Mouse (Mus musculus): ENCODE measurements around the gene Mamdc4.

The Mamdc4 gene

GRCm38 (mm10) chr2:25574579-25575431 is at the start of gene Mamdc4, which contains the start of gene Phpt1:
TSS of gene Mamdc4 (minus strand) at chr2:25574845.
TSS of gene Phpt1 (minus strand) at chr2:25575224.
- peak; percentile 94 for DNase-seq (ENCODE audit: extremely low read depth, insufficient read length, low spot score)

GRCm38 (mm10) chr2:25621229-25622200 is 46.9 kb upstream of the Mamdc4 start, which contains the start of gene Tmem141:
TSS of gene Tmem141 (minus strand) at chr2:25622005.
- peak; percentile 92 for DNase-seq (ENCODE audit: extremely low read depth, insufficient read length, low spot score)

GRCm38 (mm10) chr2:25620852-25621228 is 46.2 kb upstream of the Mamdc4 start:
- no peak for DNase-seq (ENCODE audit: extremely low read depth, insufficient read length, low spot score)

- no peak for DNase-seq (ENCODE audit: extremely low read depth, insufficient read length, low spot score)
Measured at GRCm38 (mm10) chr2:25620386-25620785, 45.7 kb upstream of the Mamdc4 start.

GRCm38 (mm10) chr2:25617578-25617977 is 42.9 kb upstream of the Mamdc4 start, which contains the start of gene Ccdc183:
TSS of gene Ccdc183 (minus strand) at chr2:25617678.
- DNase-seq (ENCODE audit: extremely low read depth, insufficient read length, low spot score): no peak

- no peak for DNase-seq (ENCODE audit: extremely low read depth, insufficient read length, low spot score)
Measured at GRCm38 (mm10) chr2:25616398-25616797, 41.8 kb upstream of the Mamdc4 start.

- no peak for DNase-seq (ENCODE audit: extremely low read depth, insufficient read length, low spot score)
Measured at GRCm38 (mm10) chr2:25608671-25609070, 34.0 kb upstream of the Mamdc4 start.

- DNase-seq (ENCODE audit: extremely low read depth, insufficient read length, low spot score): peak; percentile 85
Measured at GRCm38 (mm10) chr2:25607761-25608622, 33.3 kb upstream of the Mamdc4 start, which contains the start of gene Rabl6. TSS of gene Rabl6 (minus strand) at chr2:25608521.

- no peak for DNase-seq (ENCODE audit: extremely low read depth, insufficient read length, low spot score)
Measured at GRCm38 (mm10) chr2:25602526-25602925, 27.9 kb upstream of the Mamdc4 start.

GRCm38 (mm10) chr2:25600037-25600436 is 25.4 kb upstream of the Mamdc4 start:
- no peak for DNase-seq (ENCODE audit: extremely low read depth, insufficient read length, low spot score)

- no peak for DNase-seq (ENCODE audit: extremely low read depth, insufficient read length, low spot score)
Measured at GRCm38 (mm10) chr2:25598749-25599148, 24.1 kb upstream of the Mamdc4 start.

- no peak for DNase-seq (ENCODE audit: extremely low read depth, insufficient read length, low spot score)
Measured at GRCm38 (mm10) chr2:25596765-25597510, 22.3 kb upstream of the Mamdc4 start.

GRCm38 (mm10) chr2:25591863-25592262 is 17.2 kb upstream of the Mamdc4 start:
- no peak for DNase-seq (ENCODE audit: extremely low read depth, insufficient read length, low spot score)

GRCm38 (mm10) chr2:25588227-25588907 is 13.7 kb upstream of the Mamdc4 start:
- no peak for DNase-seq (ENCODE audit: extremely low read depth, insufficient read length, low spot score)

GRCm38 (mm10) chr2:25587290-25587689 is 12.6 kb upstream of the Mamdc4 start:
- DNase-seq (ENCODE audit: extremely low read depth, insufficient read length, low spot score): no peak

- DNase-seq (ENCODE audit: extremely low read depth, insufficient read length, low spot score): no peak
Measured at GRCm38 (mm10) chr2:25585601-25586000, 11.0 kb upstream of the Mamdc4 start.

GRCm38 (mm10) chr2:25584856-25585255 is 10.2 kb upstream of the Mamdc4 start:
- no peak for DNase-seq (ENCODE audit: extremely low read depth, insufficient read length, low spot score)

- no peak for DNase-seq (ENCODE audit: extremely low read depth, insufficient read length, low spot score)
Measured at GRCm38 (mm10) chr2:25584152-25584551, 9.5 kb upstream of the Mamdc4 start.

- DNase-seq (ENCODE audit: extremely low read depth, insufficient read length, low spot score): no peak
Measured at GRCm38 (mm10) chr2:25583571-25583970, 8.9 kb upstream of the Mamdc4 start.
